Comparison of ENCODE assay signal across 7 mouse cellular contexts in the genomic region with DNA sequence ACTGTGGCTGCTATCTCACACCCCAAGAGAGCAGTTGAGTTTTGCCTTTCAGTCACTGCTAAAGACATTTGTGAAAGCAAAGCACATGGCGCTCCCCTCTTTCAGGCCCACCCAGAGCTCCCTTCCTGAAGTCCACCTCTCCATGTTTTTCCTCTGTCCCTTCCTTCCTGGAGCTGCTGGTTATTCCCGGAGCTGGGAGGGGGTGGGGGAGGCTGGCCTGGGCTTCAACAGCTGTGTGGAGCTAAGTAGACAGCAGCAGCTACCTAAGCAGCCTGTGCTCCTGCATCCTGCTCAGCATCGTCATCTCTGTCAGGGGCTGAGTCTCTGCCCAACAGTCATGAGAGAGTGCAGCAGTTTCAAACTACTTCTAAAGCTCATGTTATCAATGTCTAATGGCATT.
DNase-seq lines count a peak whose midpoint lies in the region; ATAC-seq and TF ChIP-seq lines count a peak whose summit lies in the region.

No protein-coding gene starts in this region.

- ATAC-seq in embryonic facial prominence, embryonic 11.5 days (replicated peaks; ENCODE audit: insufficient number of reproducible peaks, low FRiP score, low TSS enrichment, low read depth) = peak; percentile 75; the same call in 1 of the 2 replicates
- ATAC-seq in midbrain, embryonic 13.5 days = peak; percentile 65; the same call in 1 of the 2 replicates

- no peak overlapping the region for H3K4me2 ChIP-seq in embryonic facial prominence, embryonic 11.5 days (ENCODE audit: low read depth, low read length)
- no peak overlapping the region for H3K4me2 ChIP-seq in midbrain, embryonic 13.5 days (replicated peaks)

- no peaks in the 10 kb centered on the region for H3K27me3 ChIP-seq in embryonic facial prominence, embryonic 11.5 days (ENCODE audit: control insufficient read depth, insufficient read depth, low read length)
- H3K27me3 ChIP-seq in midbrain, embryonic 13.5 days = no peaks in the 10 kb centered on the region

- H3K36me3 ChIP-seq in embryonic facial prominence, embryonic 11.5 days (replicated peaks; ENCODE audit: control insufficient read depth, insufficient read depth, low read depth, low read length) = no peaks in the 10 kb centered on the region
- no peaks in the 10 kb centered on the region for H3K36me3 ChIP-seq in midbrain, embryonic 13.5 days

- no peak for TF ChIP-seq CTCF in brain, embryonic 14.5 days (IDR thresholded peaks at IDR 0.05; ENCODE audit: borderline replicate concordance, extremely low read depth, insufficient read depth, insufficient read length)

- no peak overlapping the region for H3K4me3 ChIP-seq in embryonic facial prominence, embryonic 11.5 days (ENCODE audit: low read depth, low read length)
- no peak overlapping the region for H3K4me3 ChIP-seq in midbrain, embryonic 13.5 days (replicated peaks)

- 17% methylated on average over 3 of the region's 3 CpGs for WGBS in embryonic facial prominence, embryonic 11.5 days
- 24% methylated on average over 3 of the region's 3 CpGs for WGBS in midbrain, embryonic 13.5 days

- TF ChIP-seq POLR2A in brain, embryonic 14.5 days (IDR thresholded peaks at IDR 0.05; ENCODE audit: borderline replicate concordance, extremely low read depth, insufficient read depth, insufficient read length, poor library complexity, severe bottlenecking) = no peak

- no peaks in the 10 kb centered on the region for H3K9me3 ChIP-seq in embryonic facial prominence, embryonic 11.5 days (replicated peaks; ENCODE audit: control insufficient read depth, low read length)
- H3K9me3 ChIP-seq in midbrain, embryonic 13.5 days = no peaks in the 10 kb centered on the region

- DNase-seq in kidney, postnatal 10 days = peak; percentile 65
- no peak for DNase-seq in kidney, adult 8-10 months
- DNase-seq in brain, embryonic 14.5 days (ENCODE audit: low read depth) = peak; percentile 72
- DNase-seq in embryonic facial prominence, embryonic 11.5 days (ENCODE audit: low spot score) = peak; percentile 79
- DNase-seq in natural killer cell, adult 2 months (ENCODE audit: low spot score in 2 of 2) = no peak
- DNase-seq in layer of hippocampus, adult 9-10 months (ENCODE audit: low spot score) = no peak

- no peaks in the 10 kb centered on the region for H3K4me1 ChIP-seq in embryonic facial prominence, embryonic 11.5 days (ENCODE audit: control insufficient read depth, insufficient read depth, low read length)
- H3K4me1 ChIP-seq in midbrain, embryonic 13.5 days (replicated peaks) = no peaks in the 10 kb centered on the region

- no peak overlapping the region for H3K27ac ChIP-seq in embryonic facial prominence, embryonic 11.5 days (replicated peaks; ENCODE audit: low read depth, low read length)
- H3K27ac ChIP-seq in midbrain, embryonic 13.5 days = no peak overlapping the region

- no peak overlapping the region for H3K9ac ChIP-seq in embryonic facial prominence, embryonic 11.5 days (replicated peaks; ENCODE audit: low read length)
- H3K9ac ChIP-seq in midbrain, embryonic 13.5 days (replicated peaks) = no peak overlapping the region

Comparison
In these comparisons a context has a peak if more than half of its experiments do, and no peak if none do; other contexts are left out.
1. DNase-seq: peak in kidney, postnatal 10 days (single experiment), brain, embryonic 14.5 days (single experiment) and embryonic facial prominence, embryonic 11.5 days (single experiment); none in kidney, adult 8-10 months (0 of 2), natural killer cell, adult 2 months (0 of 2) and layer of hippocampus, adult 9-10 months (single experiment).